Mouse (Mus musculus): ENCODE data around the gene Hist1h3i.

Hist1h3i gene

GRCm38 (mm10) chr13:21786189-21786898, 3.2 kb upstream of the Hist1h3i start:
- in situ Hi-C loops (cut with MboI, MseI) = loop anchor here (5.0 to 25.0 kb wide), 3 partner anchors 69 to 1976 kb away; partner anchors contain the start of genes Hist1h1a (in 2 of the 2), Hist1h2ab (in 2 of the 2), Hist1h3a (in 2 of the 2) and Hist1h3b (in 2 of the 2)

- in situ Hi-C loops (cut with MboI, MseI) = loop anchor here (25.0 kb wide), 1 partner anchor 1978 kb away; the partner anchor contains the start of genes Hist1h1a (in 2 of the 2), Hist1h2ab (in 2 of the 2), Hist1h3a (in 2 of the 2) and Hist1h3b (in 2 of the 2)
Measured at GRCm38 (mm10) chr13:21784311-21784710, 1.1 kb upstream of the Hist1h3i start.

- in situ Hi-C loops (cut with MboI, MseI) = loop anchor here (25.0 kb wide), 1 partner anchor 1979 kb away; the partner anchor contains the start of genes Hist1h1a (in 2 of the 2), Hist1h2ab (in 2 of the 2), Hist1h3a (in 2 of the 2) and Hist1h3b (in 2 of the 2)
Measured at GRCm38 (mm10) chr13:21783734-21784161, 578 bp upstream of the Hist1h3i start.

DNA sequence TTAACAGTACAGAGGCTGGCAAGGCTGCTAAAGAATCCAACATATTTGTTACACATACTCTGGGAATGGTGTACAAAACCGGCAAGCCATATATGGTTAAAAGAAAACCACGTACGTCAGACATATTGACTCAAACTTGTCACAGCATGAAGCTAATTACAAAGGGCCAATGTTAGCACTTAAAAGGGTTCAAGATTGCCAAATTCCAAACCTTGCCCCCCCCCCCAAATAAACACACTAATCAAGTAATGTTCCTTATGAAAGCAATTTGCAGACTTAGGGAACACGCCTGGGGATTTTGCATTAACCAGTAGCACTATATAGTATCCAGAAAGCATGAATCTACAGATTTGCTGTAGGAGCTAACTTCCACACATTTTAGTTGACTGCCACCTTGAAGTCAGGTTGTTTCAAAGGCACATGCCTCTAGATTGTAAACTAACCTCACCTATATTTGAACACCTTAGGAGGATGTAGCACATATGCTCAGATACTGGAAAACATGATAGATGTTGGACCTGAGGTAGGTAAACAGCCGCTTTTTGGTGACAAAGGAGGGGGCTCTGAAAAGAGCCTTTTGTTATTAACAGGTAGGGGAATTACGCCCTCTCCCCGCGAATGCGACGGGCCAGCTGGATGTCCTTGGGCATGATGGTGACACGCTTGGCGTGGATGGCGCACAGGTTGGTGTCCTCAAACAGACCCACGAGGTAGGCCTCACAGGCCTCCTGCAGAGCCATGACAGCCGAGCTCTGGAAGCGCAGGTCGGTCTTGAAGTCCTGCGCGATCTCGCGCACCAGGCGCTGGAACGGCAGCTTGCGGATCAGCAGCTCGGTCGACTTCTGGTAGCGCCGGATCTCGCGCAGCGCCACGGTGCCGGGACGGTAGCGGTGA, 562 bp downstream of the Hist1h3i start:
- in situ Hi-C loops (cut with MboI, MseI) = loop anchor here (25.0 kb wide), 1 partner anchor 1980 kb away; the partner anchor contains the start of genes Hist1h1a (in 2 of the 2), Hist1h2ab (in 2 of the 2), Hist1h3a (in 2 of the 2) and Hist1h3b (in 2 of the 2)

- in situ Hi-C loops (cut with MboI, MseI) = loop anchor here (25.0 kb wide), 1 partner anchor 1981 kb away; the partner anchor contains the start of genes Hist1h1a (in 2 of the 2), Hist1h2ab (in 2 of the 2), Hist1h3a (in 2 of the 2) and Hist1h3b (in 2 of the 2)
Measured at GRCm38 (mm10) chr13:21781639-21782038, 1.5 kb downstream of the Hist1h3i start.

DNA sequence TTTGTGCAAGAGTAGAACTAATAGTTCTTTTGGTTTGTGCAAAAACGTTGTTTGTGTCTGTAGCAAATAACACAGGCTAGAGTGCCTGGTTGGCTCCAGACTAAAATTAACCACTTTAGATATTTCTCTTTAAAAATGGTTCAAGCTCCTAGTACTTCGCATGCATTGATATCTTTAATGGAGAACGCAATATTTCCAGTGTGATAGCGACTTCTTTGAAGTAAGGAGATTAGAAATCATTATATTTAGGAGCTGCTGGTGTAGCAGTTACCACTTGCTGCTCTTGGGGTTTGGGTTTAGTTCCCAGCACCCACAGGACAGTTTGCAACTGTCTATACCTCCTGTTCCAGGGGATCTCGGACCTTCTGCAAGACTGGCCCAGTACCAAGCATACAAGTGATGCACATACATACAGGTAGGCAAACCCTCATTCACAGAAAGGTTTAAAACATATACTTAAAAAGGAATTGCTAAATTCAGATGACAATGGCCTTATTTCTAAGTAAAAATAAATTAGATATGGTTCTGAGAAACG, 2.1 kb downstream of the Hist1h3i start:
- in situ Hi-C loops (cut with MboI, MseI) = loop anchor here (25.0 kb wide), 1 partner anchor 1981 kb away; the partner anchor contains the start of genes Hist1h1a (in 2 of the 2), Hist1h2ab (in 2 of the 2), Hist1h3a (in 2 of the 2) and Hist1h3b (in 2 of the 2)

- in situ Hi-C loops (cut with MboI, MseI) = loop anchor here (25.0 kb wide), 1 partner anchor 1982 kb away; the partner anchor contains the start of genes Hist1h1a (in 2 of the 2), Hist1h2ab (in 2 of the 2), Hist1h3a (in 2 of the 2) and Hist1h3b (in 2 of the 2)
Measured at GRCm38 (mm10) chr13:21779767-21780731, 3.1 kb downstream of the Hist1h3i start, which contains the start of gene Hist1h1b. Hist1h1b (minus strand) TSS chr13:21780625.

- in situ Hi-C loops (cut with MboI, MseI) = loop anchor here (25.0 kb wide), 1 partner anchor 1983 kb away; the partner anchor contains the start of genes Hist1h1a (in 2 of the 2), Hist1h2ab (in 2 of the 2), Hist1h3a (in 2 of the 2) and Hist1h3b (in 2 of the 2)
Measured at GRCm38 (mm10) chr13:21778814-21779766, 4.1 kb downstream of the Hist1h3i start.

DNA sequence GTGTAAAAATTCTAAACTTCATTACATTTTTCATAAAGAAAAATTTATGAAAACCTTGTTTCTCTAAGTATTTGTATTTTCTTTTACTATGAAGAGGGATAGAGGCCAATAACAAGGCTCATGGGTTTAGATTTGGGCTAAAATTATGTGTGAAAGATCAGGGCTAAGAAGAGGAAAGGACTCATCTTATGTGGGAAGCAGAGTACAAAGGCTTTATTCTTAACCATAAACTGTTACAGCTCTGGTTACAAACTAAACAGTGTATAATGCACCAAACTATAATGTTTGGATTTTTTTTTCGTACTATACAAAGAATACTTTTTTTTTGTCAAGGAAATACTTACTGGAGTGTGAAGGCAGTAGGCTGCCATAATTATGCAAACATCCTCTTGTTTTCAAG, 27.5 kb downstream of the Hist1h3i start:
- in situ Hi-C loops (cut with MboI, MseI) = no loop called here

DNA sequence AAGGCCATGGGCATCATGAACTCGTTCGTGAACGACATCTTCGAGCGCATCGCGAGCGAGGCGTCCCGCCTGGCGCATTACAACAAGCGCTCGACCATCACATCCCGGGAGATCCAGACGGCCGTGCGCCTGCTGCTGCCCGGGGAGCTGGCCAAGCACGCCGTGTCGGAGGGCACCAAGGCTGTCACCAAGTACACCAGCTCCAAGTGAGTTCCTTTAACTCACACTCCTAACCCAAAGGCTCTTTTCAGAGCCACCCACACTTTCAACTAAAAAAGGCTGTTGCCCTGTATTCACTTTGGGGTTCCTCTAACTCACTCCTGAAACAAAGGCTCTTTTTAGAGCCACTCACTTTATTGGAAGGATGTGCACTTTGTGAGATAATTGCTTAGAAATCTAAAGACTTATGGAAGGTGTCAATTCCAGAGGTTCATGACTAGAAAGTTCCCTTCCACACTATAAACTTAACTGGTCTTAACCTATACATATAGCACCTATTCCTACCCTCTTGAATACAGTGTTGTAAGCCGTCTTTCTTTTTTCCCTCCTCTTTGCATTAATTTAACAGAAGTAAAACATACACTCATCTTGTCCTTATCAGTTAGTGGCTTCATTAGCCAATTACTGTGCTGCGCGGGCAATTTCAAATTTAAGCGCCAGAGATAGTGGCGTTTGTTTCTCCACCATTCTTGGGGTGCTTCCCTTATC, 28.7 kb downstream of the Hist1h3i start:
- in situ Hi-C loops (cut with MboI, MseI) = loop anchor here (5.0 kb wide), 1 partner anchor 38 kb away; no protein-coding TSS in a partner anchor

- in situ Hi-C loops (cut with MboI, MseI) = loop anchor here (5.0 kb wide), 1 partner anchor 39 kb away; no protein-coding TSS in a partner anchor
Measured at GRCm38 (mm10) chr13:21753524-21754285, 29.5 kb downstream of the Hist1h3i start, which contains the start of the genes Hist1h2ak and Hist1h2bn. Hist1h2ak (minus strand) TSS chr13:21753827. Hist1h2bn (plus strand) TSS chr13:21754123.

DNA sequence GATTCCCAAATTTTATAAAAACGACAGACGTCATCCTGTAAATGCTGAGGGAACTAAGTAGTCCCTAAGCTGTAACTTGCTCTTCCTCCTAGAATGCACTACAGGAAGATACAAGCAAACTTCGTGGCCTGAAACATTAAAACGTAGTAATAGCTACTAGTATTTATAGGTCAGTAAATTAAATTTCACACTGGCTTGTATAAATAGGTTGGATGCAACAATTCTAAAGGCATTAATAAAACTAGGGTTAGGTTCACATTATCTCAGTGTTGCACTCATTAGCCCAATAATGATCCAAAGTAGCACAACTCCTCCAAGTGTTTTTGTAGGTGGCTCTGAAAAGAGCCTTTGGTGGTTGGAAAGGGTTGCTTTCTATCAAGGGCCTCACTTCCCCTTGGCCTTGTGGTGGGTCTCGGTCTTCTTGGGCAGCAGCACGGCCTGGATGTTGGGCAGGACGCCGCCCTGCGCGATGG, 30.1 kb downstream of the Hist1h3i start:
- in situ Hi-C loops (cut with MboI, MseI) = loop anchor here (5.0 kb wide), 1 partner anchor 39 kb away; no protein-coding TSS in a partner anchor

DNA sequence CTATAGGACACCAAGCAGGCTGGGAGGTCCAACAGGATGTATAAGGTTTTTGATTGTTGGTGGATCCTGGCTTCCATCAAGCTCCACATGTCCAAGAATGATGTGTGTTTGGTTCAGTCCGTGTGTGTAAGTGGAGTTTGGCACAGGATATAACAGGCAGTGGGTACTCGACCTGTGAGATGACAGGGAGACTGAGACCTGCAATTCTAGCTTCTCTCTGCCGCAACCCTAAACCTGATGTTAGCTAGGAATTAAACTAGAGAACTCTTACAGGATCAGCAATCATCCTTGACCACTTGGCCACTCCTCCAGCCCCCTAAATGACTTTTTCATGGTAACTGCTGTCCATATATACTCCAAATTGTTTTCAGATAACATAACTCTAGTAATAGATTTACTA, 30.8 kb downstream of the Hist1h3i start:
- in situ Hi-C loops (cut with MboI, MseI) = loop anchor here (5.0 kb wide), 1 partner anchor 40 kb away; no protein-coding TSS in a partner anchor

- in situ Hi-C loops (cut with MboI, MseI) = loop anchor here (5.0 kb wide), 1 partner anchor 40 kb away; no protein-coding TSS in a partner anchor
Measured at GRCm38 (mm10) chr13:21751827-21752226, 31.3 kb downstream of the Hist1h3i start.

DNA sequence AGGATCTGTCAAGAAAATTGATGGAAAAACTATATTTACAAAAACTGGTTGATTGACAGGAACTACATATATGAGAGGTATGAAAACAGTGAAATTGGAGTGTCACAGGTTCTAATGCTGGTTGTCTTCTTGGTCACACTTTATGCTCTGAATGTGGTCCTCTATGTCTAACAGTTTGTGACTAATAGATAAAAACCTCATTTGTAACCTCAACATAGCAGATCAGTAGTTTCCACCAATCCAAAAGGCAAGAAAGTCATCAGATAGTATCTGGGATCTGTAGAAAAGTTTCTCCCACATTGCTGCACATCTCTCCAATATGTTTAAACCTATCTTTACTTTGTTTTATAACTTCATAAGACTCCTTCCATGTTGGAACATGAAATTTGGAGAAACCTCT, 31.8 kb downstream of the Hist1h3i start:
- in situ Hi-C loops (cut with MboI, MseI) = loop anchor here (5.0 kb wide), 1 partner anchor 41 kb away; no protein-coding TSS in a partner anchor
